Comparison of ENCODE assay signal across 25 mouse cellular contexts in the genomic region with DNA sequence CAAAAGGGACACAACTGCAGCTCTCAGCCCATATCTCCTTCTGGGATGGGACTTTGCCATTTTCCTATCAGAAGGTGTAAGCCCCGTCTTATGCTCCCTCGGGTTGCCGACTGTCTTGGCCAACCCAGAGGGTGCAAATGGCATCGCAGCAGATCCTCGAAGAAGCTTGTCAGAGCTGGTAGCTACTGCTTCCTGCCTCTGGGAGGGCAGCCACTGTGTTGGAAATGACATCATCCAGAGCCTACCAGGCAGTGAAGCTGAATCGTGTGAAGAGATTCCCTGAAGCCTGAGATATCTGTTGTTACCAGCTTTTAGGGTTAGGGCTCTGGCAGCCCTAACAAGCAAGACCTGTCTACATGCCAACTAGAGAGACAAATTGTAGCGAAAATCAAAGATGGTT.
DNase-seq lines count a peak whose midpoint lies in the region; ATAC-seq lines count a peak whose summit lies in the region.
"Had no signal": no experiment of that assay in that cellular context is flagged by ENCODE, and none has a peak within 500 bp of the region (broad histone marks: within the 10 kb centered on the region; RNA-seq: fewer than 3 reads in every experiment).

No protein-coding gene starts in this region.

- H3K36me3 ChIP-seq in forebrain, embryonic 10.5 days (replicated peaks): no peaks in the 10 kb centered on the region
- no peaks in the 10 kb centered on the region for H3K36me3 ChIP-seq in forebrain, embryonic 14.5 days (ENCODE audit: control insufficient read depth, insufficient read depth, low read length)
- no peaks in the 10 kb centered on the region for H3K36me3 ChIP-seq in hindbrain, embryonic 16.5 days (ENCODE audit: control insufficient read depth, insufficient read depth, low read length)
- no peaks in the 10 kb centered on the region for H3K36me3 ChIP-seq in hindbrain, embryonic 10.5 days
- H3K36me3 ChIP-seq: embryonic facial prominence, embryonic 12.5 days; embryonic facial prominence, embryonic 15.5 days had no signal

- H3K9ac ChIP-seq in forebrain, embryonic 14.5 days (ENCODE audit: low read length): no peak overlapping the region
- H3K9ac ChIP-seq in hindbrain, embryonic 16.5 days (ENCODE audit: low read depth, low read length): no peak overlapping the region
- H3K9ac ChIP-seq: embryonic facial prominence, embryonic 12.5 days; embryonic facial prominence, embryonic 15.5 days; forebrain, embryonic 13.5 days; hindbrain, embryonic 14.5 days had no signal

- H3K27me3 ChIP-seq in forebrain, embryonic 10.5 days (ENCODE audit: poor library complexity, severe bottlenecking): peaks cover 5% of the 10 kb centered on the region; the same call in 1 of the 2 replicates
- H3K27me3 ChIP-seq in forebrain, embryonic 14.5 days (replicated peaks; ENCODE audit: control insufficient read depth, insufficient read depth, low read length): no peaks in the 10 kb centered on the region
- no peaks in the 10 kb centered on the region for H3K27me3 ChIP-seq in hindbrain, embryonic 16.5 days (replicated peaks; ENCODE audit: control insufficient read depth, insufficient read depth, low read length)
- no peaks in the 10 kb centered on the region for H3K27me3 ChIP-seq in hindbrain, embryonic 10.5 days (ENCODE audit: insufficient read depth, poor library complexity, severe bottlenecking)
- H3K27me3 ChIP-seq: embryonic facial prominence, embryonic 12.5 days; embryonic facial prominence, embryonic 15.5 days; forebrain, embryonic 13.5 days had no signal

- H3K4me1 ChIP-seq in forebrain, embryonic 10.5 days: peaks cover 65% of the 10 kb centered on the region
- H3K4me1 ChIP-seq in forebrain, embryonic 14.5 days (ENCODE audit: control insufficient read depth, insufficient read depth, low read length): peaks cover 17% of the 10 kb centered on the region
- peaks cover 27% of the 10 kb centered on the region for H3K4me1 ChIP-seq in hindbrain, embryonic 16.5 days (ENCODE audit: control insufficient read depth, insufficient read depth, low read depth, low read length)
- peaks cover 31% of the 10 kb centered on the region for H3K4me1 ChIP-seq in hindbrain, embryonic 10.5 days (replicated peaks)
- H3K4me1 ChIP-seq: embryonic facial prominence, embryonic 12.5 days; embryonic facial prominence, embryonic 15.5 days had no signal

- no peaks in the 10 kb centered on the region for H3K9me3 ChIP-seq in forebrain, embryonic 10.5 days
- no peaks in the 10 kb centered on the region for H3K9me3 ChIP-seq in forebrain, embryonic 14.5 days (replicated peaks; ENCODE audit: control insufficient read depth, low read length)
- H3K9me3 ChIP-seq in hindbrain, embryonic 16.5 days (ENCODE audit: control insufficient read depth, low read length): no peaks in the 10 kb centered on the region
- H3K9me3 ChIP-seq in hindbrain, embryonic 10.5 days: no peaks in the 10 kb centered on the region
- H3K9me3 ChIP-seq: embryonic facial prominence, embryonic 12.5 days; embryonic facial prominence, embryonic 15.5 days; forebrain, embryonic 13.5 days had no signal

- 92% methylated on average over 7 of the region's 7 CpGs for WGBS in forebrain, embryonic 10.5 days
- 76% methylated on average over 7 of the region's 7 CpGs for WGBS in forebrain, embryonic 14.5 days
- 80% methylated on average over 7 of the region's 7 CpGs for WGBS in hindbrain, embryonic 16.5 days
- WGBS in hindbrain, embryonic 10.5 days: 90% methylated on average over 7 of the region's 7 CpGs

- peak overlapping the region; percentile 20; the same call in 1 of the 2 replicates for H3K27ac ChIP-seq in forebrain, embryonic 10.5 days
- H3K27ac ChIP-seq in forebrain, embryonic 14.5 days (ENCODE audit: low read depth, low read length): no peak overlapping the region
- H3K27ac ChIP-seq in hindbrain, embryonic 16.5 days (ENCODE audit: low read depth, low read length): peak overlapping the region; percentile 13; the same call in 1 of the 2 replicates
- H3K27ac ChIP-seq in hindbrain, embryonic 10.5 days: no peak overlapping the region
- H3K27ac ChIP-seq: embryonic facial prominence, embryonic 12.5 days; embryonic facial prominence, embryonic 15.5 days; forebrain, embryonic 13.5 days; gastrocnemius, adult 2 months; hindbrain, embryonic 14.5 days had no signal

- H3K4me3 ChIP-seq in forebrain, embryonic 10.5 days: no peak overlapping the region
- H3K4me3 ChIP-seq in forebrain, embryonic 14.5 days (ENCODE audit: low read depth, low read length): no peak overlapping the region
- H3K4me3 ChIP-seq in hindbrain, embryonic 16.5 days (ENCODE audit: low read length): no peak overlapping the region
- H3K4me3 ChIP-seq in hindbrain, embryonic 10.5 days: no peak overlapping the region
- H3K4me3 ChIP-seq: embryonic facial prominence, embryonic 12.5 days; embryonic facial prominence, embryonic 15.5 days; forebrain, embryonic 13.5 days; gastrocnemius, adult 2 months had no signal

- ATAC-seq in forebrain, embryonic 14.5 days: no peak
- ATAC-seq in hindbrain, embryonic 16.5 days: no peak
- ATAC-seq in megakaryocyte progenitor cell, adult 5-6 weeks (replicated peaks; ENCODE audit: poor library complexity): peak; percentile 54
- ATAC-seq: activated CD4-positive, CD25-positive, alpha-beta regulatory T cell, adult 4 months; forebrain, embryonic 13.5 days; inflammation-experienced regulatory T-cells, adult 6 months; intestine, embryonic 16.5 days had no signal

- DNase-seq in forebrain, embryonic 10.5 days (ENCODE audit: extremely low spot score, low spot score): no peak
- no peak for DNase-seq in forebrain, embryonic 14.5 days (ENCODE audit: low spot score)
- DNase-seq in hindbrain, embryonic 10.5 days (ENCODE audit: low spot score): no peak
- peak; percentile 33 for DNase-seq in brain, adult 2 months (ENCODE audit: low read depth, low spot score)
- no peak for DNase-seq in frontal cortex, postnatal 14 days (ENCODE audit: low spot score in 2 of 2)
- DNase-seq: adrenal gland, adult 8-10 months; adrenal gland, postnatal 25 days; cerebellum, adult 18-20 months; cerebellum, adult 9-10 months; cerebellum, postnatal 14 days; gastrocnemius, adult 2 months; gastrocnemius, postnatal 14 days; heart, adult 11 months; heart, postnatal 36 days; kidney, adult 18-20 months had no signal

- H3K4me2 ChIP-seq in forebrain, embryonic 14.5 days (ENCODE audit: low read length): no peak overlapping the region
- H3K4me2 ChIP-seq in hindbrain, embryonic 16.5 days (ENCODE audit: low read length): no peak overlapping the region
- H3K4me2 ChIP-seq: embryonic facial prominence, embryonic 12.5 days; embryonic facial prominence, embryonic 15.5 days; forebrain, embryonic 13.5 days; heart, embryonic 11.5 days; hindbrain, embryonic 14.5 days had no signal

Comparison
In these comparisons a context has a peak if more than half of its experiments do, and no peak if none do; other contexts are left out.
1. H3K27ac ChIP-seq: peak in forebrain, embryonic 10.5 days (single experiment) and hindbrain, embryonic 16.5 days (single experiment); none in forebrain, embryonic 14.5 days (single experiment) and hindbrain, embryonic 10.5 days (single experiment).